Mouse (Mus musculus): ENCODE data around the gene Tmem123.

GRCm38 (mm10) chr9:7780250-7781150, 16.7 kb downstream of the Tmem123 start:
- no peak for TF ChIP-seq CTCF (IDR thresholded peaks at IDR 0.05; ENCODE audit: control insufficient read depth, insufficient read depth, insufficient read length)
- no peak for TF ChIP-seq USF1 (IDR thresholded peaks at IDR 0.05; ENCODE audit: low read depth)
- TF ChIP-seq CEBPB (IDR thresholded peaks at IDR 0.05; ENCODE audit: low read depth): no peak
- no peak for TF ChIP-seq MAX (IDR thresholded peaks at IDR 0.05)
